29 mouse cellular contexts compared by ENCODE assay signal in the genomic region with DNA sequence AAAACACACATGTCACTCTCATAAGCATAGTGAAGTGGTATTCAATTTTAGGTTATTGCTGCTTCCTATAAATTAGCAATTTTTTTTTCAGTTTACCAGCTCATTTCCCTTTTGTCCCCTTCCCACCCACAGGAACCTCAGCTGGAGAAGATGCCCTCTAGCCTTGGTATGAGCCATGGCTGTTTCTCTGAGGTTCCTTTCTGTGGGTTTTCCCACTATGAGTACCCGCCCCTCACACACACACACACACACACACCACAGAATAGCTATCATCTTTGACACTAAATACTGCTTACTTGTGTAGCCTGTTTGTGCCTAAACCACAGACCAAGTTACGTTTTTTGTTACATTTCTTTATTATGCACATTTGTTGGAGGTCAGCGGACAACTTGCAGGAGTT. TPM values are rescaled to one million over a fixed set of nuclear protein-coding genes. Genes with fewer than 3 reads are reported as not detected.
A peak's percentile ranks its signal among the peaks of the same experiment; 100 is the strongest.
DNase-seq lines count a peak whose midpoint lies in the region; ATAC-seq and TF ChIP-seq lines count a peak whose summit lies in the region.
"Had no signal": no experiment of that assay in that cellular context is flagged by ENCODE, and none has a peak within 500 bp of the region (broad histone marks: within the 10 kb centered on the region; RNA-seq: fewer than 3 reads in every experiment).

No protein-coding gene starts in this region.

- no peaks in the 10 kb centered on the region for H3K4me1 ChIP-seq in heart, adult 2 months (ENCODE audit: control insufficient read depth, insufficient read depth, low read length)
- H3K4me1 ChIP-seq: embryonic facial prominence, embryonic 13.5 days; embryonic facial prominence, embryonic 15.5 days had no signal

- no peak for TF ChIP-seq EP300 in heart, adult 2 months (IDR thresholded peaks at IDR 0.05; ENCODE audit: insufficient read depth, low read depth, low read length)

- peak; percentile 9 for DNase-seq in 416B (ENCODE audit: low read depth)
- no peak for DNase-seq in urinary bladder, postnatal 36 days (ENCODE audit: low spot score in 2 of 2)
- no peak for DNase-seq in layer of hippocampus, adult 11-12 months (ENCODE audit: low spot score)
- DNase-seq in heart, adult 2 months: no peak
- DNase-seq: adrenal gland, adult 8-10 months; adrenal gland, postnatal 14 days; adrenal gland, postnatal 36 days; B cell, adult 2 months; cerebellum, adult 11-12 months; cerebellum, adult 2 months; cerebellum, adult 9-10 months; cerebellum, postnatal 10 days; cerebellum, postnatal 25 days; embryo, embryonic 11 days had no signal

- H3K27me3 ChIP-seq in heart, adult 2 months (ENCODE audit: control insufficient read depth, insufficient read depth, low read length): no peaks in the 10 kb centered on the region
- H3K27me3 ChIP-seq: CH12.LX; embryonic facial prominence, embryonic 13.5 days; embryonic facial prominence, embryonic 15.5 days; forebrain, embryonic 12.5 days; Patski had no signal

- H3K9ac ChIP-seq in heart, adult 2 months (ENCODE audit: low read depth, low read length): no peak overlapping the region
- H3K9ac ChIP-seq: embryonic facial prominence, embryonic 13.5 days; embryonic facial prominence, embryonic 15.5 days; forebrain, embryonic 12.5 days had no signal

- no peak overlapping the region for H3K27ac ChIP-seq in heart, adult 2 months
- H3K27ac ChIP-seq: embryonic facial prominence, embryonic 13.5 days; embryonic facial prominence, embryonic 15.5 days; forebrain, embryonic 12.5 days had no signal

- TF ChIP-seq POLR2A in heart, adult 2 months (IDR thresholded peaks at IDR 0.05; ENCODE audit: insufficient read depth, low read depth, low read length): no peak

- no peak for TF ChIP-seq CTCF in heart, adult 2 months (IDR thresholded peaks at IDR 0.05)

- intact Hi-C loops in heart, adult 2 months (cut with DNase I): no loop called here

- WGBS in heart, adult 2 months: 92% methylated on average over 3 of the region's 3 CpGs

- ATAC-seq in common myeloid progenitor, adult 5-6 weeks (replicated peaks; ENCODE audit: low read depth, poor library complexity, severe bottlenecking): peak; percentile 61
- peak; percentile 40; the same call in 1 of the 2 replicates for ATAC-seq in megakaryocyte progenitor cell, adult 5-6 weeks (replicated peaks; ENCODE audit: poor library complexity)
- ATAC-seq: activated CD4-positive, CD25-positive, alpha-beta regulatory T cell, adult 4 months; CD4-positive, CD25-positive, alpha-beta regulatory T cell, adult 4 months; forebrain, embryonic 14.5 days; forebrain, embryonic 16.5 days; Patski had no signal

- H3K36me3 ChIP-seq in heart, adult 2 months (ENCODE audit: control insufficient read depth, insufficient read depth, low read length): peaks cover 3% of the 10 kb centered on the region

- no peak overlapping the region for H3K4me3 ChIP-seq in heart, adult 2 months
- H3K4me3 ChIP-seq: embryonic facial prominence, embryonic 13.5 days; embryonic facial prominence, embryonic 15.5 days; erythroblast, embryonic 14.5 days; forebrain, embryonic 10.5 days; forebrain, embryonic 12.5 days had no signal

- no peaks in the 10 kb centered on the region for H3K79me2 ChIP-seq in heart, adult 2 months (replicated peaks; ENCODE audit: control insufficient read depth, insufficient read depth, low read length)

RNA-seq across cellular contexts. Expression of gene Slc25a31, which starts 39.3 kb away (rescaled TPM):
- total RNA-seq in common myeloid progenitor, adult 5-6 weeks (2017): not detected in 2 replicates
- not detected in 2 replicates for total RNA-seq in megakaryocyte progenitor cell, adult 5-6 weeks (2015)
- not detected in 2 replicates for total RNA-seq in megakaryocyte progenitor cell, adult 5-6 weeks (2017)
- under 1 TPM; 0.16 to 0.29 TPM for total RNA-seq in heart, adult 2 months (2021)
- 0.18 and 0.37 TPM in 2 replicates for polyA plus RNA-seq in heart, adult 2 months (2012; rRNA removed)
- total RNA-seq: adrenal gland, adult 18-20 months; adrenal gland, postnatal 14 days; adrenal gland, postnatal 36 days; CH12.LX had no signal
- polyA plus RNA-seq: activated CD4-positive, CD25-positive, alpha-beta regulatory T cell, adult 4 months; CD4-positive, CD25-positive, alpha-beta regulatory T cell, adult 4 months; erythroblast, embryonic 14.5 days; G1E; Patski had no signal
